Mouse (Mus musculus) limb, embryonic 14.5 days (tissue): ENCODE measurements around the gene Eddm3b. TPM values are rescaled to one million over a fixed set of nuclear protein-coding genes. Genes with fewer than 3 reads are reported as not detected.

Experiments used
- ATAC-seq: fragments of 200-750 bp; cut with Nextera tagmentation; 2 replicates; pipeline ENCODE4 v1.8.0; 2017; ENCODE audit warnings: low read depth, moderate number of reproducible peaks, moderate TSS enrichment; ENCODE audit not compliant: low FRiP score
- DNase-seq: peaks from one replicate; pipeline ENCODE4 v3.0.0-alpha.2; 2015; ENCODE audit warnings: low spot score
- H3K27ac ChIP-seq: fragments of 300-500 bp; sonication (generic); replicated peaks from 2 replicates; pipeline ENCODE4 v1.5.1; 2014; ENCODE audit warnings: low read depth, mild to moderate bottlenecking, low read length, moderate library complexity, mixed read lengths
- H3K27me3 ChIP-seq: fragments of 300-500 bp; sonication (generic); 2 replicates; pipeline ENCODE4 v1.6.1; 2014; ENCODE audit warnings: low read length, mixed read lengths; ENCODE audit not compliant: control insufficient read depth, insufficient read depth
- H3K36me3 ChIP-seq: fragments of 300-500 bp; sonication (generic); 2 replicates; pipeline ENCODE4 v1.6.1; 2014; ENCODE audit warnings: mild to moderate bottlenecking, low read length, moderate library complexity, mixed read lengths; ENCODE audit not compliant: control insufficient read depth, insufficient read depth
- H3K4me1 ChIP-seq: fragments of 300-500 bp; sonication (generic); 2 replicates; pipeline ENCODE4 v1.6.1; 2014; ENCODE audit warnings: antibody characterized with exemption, low read length, mixed read lengths; ENCODE audit not compliant: control insufficient read depth, insufficient read depth
- H3K4me2 ChIP-seq: fragments of 300-500 bp; sonication (generic); replicated peaks from 2 replicates; pipeline ENCODE4 v1.6.1; 2014; ENCODE audit warnings: low read depth, mild to moderate bottlenecking, low read length, moderate library complexity; ENCODE audit not compliant: severe bottlenecking
- H3K4me3 ChIP-seq: fragments of 300-500 bp; sonication (generic); replicated peaks from 2 replicates; pipeline ENCODE4 v1.5.1; 2014; ENCODE audit warnings: low read length
- H3K9ac ChIP-seq: fragments of 300-500 bp; sonication (generic); 2 replicates; pipeline ENCODE4 v1.6.1; 2014; ENCODE audit warnings: mild to moderate bottlenecking, low read depth, low read length, moderate library complexity; ENCODE audit not compliant: severe bottlenecking
- H3K9me3 ChIP-seq: fragments of 300-500 bp; sonication (generic); 2 replicates; pipeline ENCODE4 v1.6.1; 2016; ENCODE audit warnings: low read length; ENCODE audit not compliant: control insufficient read depth
- POLR2A ChIP-seq: fragments of 200-500 bp; IDR thresholded peaks from 2 replicates; pipeline ENCODE4 v1.8.0; 2012; ENCODE audit warnings: inconsistent platforms, mild to moderate bottlenecking, moderate library complexity, borderline replicate concordance; ENCODE audit not compliant: insufficient read depth, insufficient read length; ENCODE audit errors: extremely low read depth
- WGBS: fragments of 180-500 bp; shearing (Covaris S2); extraction: QIAGEN DNeasy Blood & Tissue Kit; methylation state at CpG from one replicate; pipeline ENCODE4 v1.1.7; 2014; 5-methylcytosine and 5-hydroxymethylcytosine counted together
- polyA plus RNA-seq, 2 experiments: library from polyadenylated mRNA; depleted of rRNA in 1 of 2; stranded (reverse) in 1 of 2; unstranded in 1 of 2; fragments of >200 nt; fragmentation: Nextera tagmentation in 1 of 2; extraction: Ambion mirVana in 1 of 2; gene quantifications; 2 replicates each; pipeline versions ENCODE4 v1.2.1 to v1.2.3; 2012 to 2014

The Eddm3b gene
- polyA plus RNA-seq, 2 experiments: 0.04 TPM; not detected in 1

DNA sequence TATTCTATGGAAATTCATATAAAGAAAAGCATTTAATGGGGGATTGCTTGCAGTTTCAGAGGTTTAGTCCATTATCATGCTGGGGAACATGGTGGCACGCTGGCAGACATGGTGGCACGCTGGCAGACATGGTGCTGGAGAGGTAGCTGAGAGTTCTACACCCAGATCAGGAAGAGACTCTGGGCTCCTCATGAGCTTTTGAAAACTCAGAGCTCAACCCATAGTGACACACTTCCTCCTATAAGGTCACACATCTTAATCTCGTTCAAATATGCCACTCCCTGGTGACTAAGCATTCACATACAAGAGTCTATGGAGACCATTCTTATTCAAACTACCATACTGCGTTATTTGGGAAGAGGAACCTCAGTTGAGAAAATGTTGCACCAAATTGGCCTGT lies 18.1 kb downstream of the Eddm3b start:
- WGBS: 92% methylated on average over 4 of the region's 4 CpGs
- TF ChIP-seq POLR2A: no peak
- no peak overlapping the region for H3K4me3 ChIP-seq

DNA sequence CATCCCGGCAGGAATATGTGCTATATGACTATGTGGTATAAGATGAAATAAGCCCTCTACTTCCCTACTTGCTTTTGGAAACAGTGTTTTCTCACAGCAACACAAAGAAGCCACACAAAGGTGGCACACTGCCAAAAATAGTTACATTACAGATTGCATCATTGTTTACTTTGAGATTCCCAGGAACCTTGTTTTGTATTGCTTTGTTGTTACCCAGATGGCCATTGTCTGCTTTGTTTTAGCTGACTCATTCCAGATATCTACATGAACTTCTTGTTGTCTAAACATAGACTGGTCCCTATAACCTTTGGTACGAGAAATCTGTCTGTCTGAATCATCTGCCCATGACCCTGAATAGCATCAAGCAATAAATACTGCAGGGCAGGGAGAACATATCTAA lies 26.1 kb downstream of the Eddm3b start:
- H3K27ac ChIP-seq: no peak overlapping the region
- H3K36me3 ChIP-seq: no peaks in the 10 kb centered on the region
- H3K4me2 ChIP-seq: no peak overlapping the region
- no peak overlapping the region for H3K4me3 ChIP-seq
- 89% methylated on average over 2 of the region's 2 CpGs for WGBS
- no peaks in the 10 kb centered on the region for H3K4me1 ChIP-seq
- no peak for ATAC-seq
- DNase-seq: no peak
- no peaks in the 10 kb centered on the region for H3K9me3 ChIP-seq
- TF ChIP-seq POLR2A: no peak
- no peak overlapping the region for H3K9ac ChIP-seq
- no peaks in the 10 kb centered on the region for H3K27me3 ChIP-seq

More for the DNA sequence above, 18.1 kb downstream of the Eddm3b start:
- no peak for ATAC-seq
- Histone ChIP-seq H3K9me3 (no peaks in the 10 kb centered on the region), H3K4me1 (no peaks in the 10 kb centered on the region), H3K27ac (no peak overlapping the region), H3K9ac (no peak overlapping the region), H3K36me3 (no peaks in the 10 kb centered on the region), H3K27me3 (no peaks in the 10 kb centered on the region), H3K4me2 (no peak overlapping the region)
- DNase-seq: no peak

DNA sequence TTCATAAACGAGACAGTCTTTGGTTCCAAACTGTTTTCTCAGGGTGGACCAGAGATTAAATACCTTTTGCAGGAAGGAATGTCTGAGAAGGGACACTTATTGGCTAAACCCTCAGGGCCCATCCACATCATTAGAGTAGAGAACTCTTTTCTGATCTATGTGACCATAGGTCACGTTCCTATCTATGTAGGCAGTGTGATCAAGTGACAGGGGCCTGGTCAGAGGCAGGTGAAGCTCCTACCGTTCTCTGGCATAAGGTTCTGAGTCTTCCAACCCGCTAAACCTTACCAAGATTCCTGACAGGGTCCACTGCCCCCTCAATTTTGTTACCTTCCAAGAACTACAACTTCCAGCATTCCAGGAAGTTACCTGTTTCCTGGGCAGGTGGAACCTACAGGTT lies 27.9 kb downstream of the Eddm3b start:
- TF ChIP-seq POLR2A: no peak
- 85% methylated on average over 4 of the region's 4 CpGs for WGBS
- DNase-seq: no peak
- Histone ChIP-seq H3K27me3 (no peaks in the 10 kb centered on the region), H3K36me3 (no peaks in the 10 kb centered on the region), H3K4me2 (no peak overlapping the region), H3K4me1 (no peaks in the 10 kb centered on the region), H3K4me3 (no peak overlapping the region), H3K27ac (no peak overlapping the region), H3K9ac (no peak overlapping the region), H3K9me3 (no peaks in the 10 kb centered on the region)
- no peak for ATAC-seq

DNA sequence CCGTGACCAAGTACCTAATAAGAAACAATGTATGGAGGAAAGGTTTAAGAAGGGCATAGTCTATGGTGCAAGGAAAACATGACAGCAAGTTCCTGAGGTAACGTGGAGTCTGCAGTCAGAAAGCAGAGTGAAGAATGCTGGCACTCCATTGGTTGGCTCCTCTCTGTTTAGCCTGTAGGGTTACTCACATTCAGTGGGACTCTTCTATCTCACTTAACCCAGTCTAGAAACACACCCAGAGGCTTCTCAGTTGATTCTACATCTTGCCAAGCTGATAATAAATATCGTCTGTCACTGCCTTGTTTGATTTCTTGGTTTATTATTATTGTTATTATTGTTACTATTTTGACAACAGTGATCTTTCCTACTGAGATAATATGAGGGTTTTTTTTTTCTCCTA lies 28.3 kb downstream of the Eddm3b start:
- Histone ChIP-seq H3K36me3 (no peaks in the 10 kb centered on the region), H3K9ac (no peak overlapping the region), H3K9me3 (no peaks in the 10 kb centered on the region), H3K27ac (no peak overlapping the region), H3K4me1 (no peaks in the 10 kb centered on the region), H3K4me3 (no peak overlapping the region), H3K4me2 (no peak overlapping the region), H3K27me3 (no peaks in the 10 kb centered on the region)
- no peak for TF ChIP-seq POLR2A
- WGBS: 82% methylated on average over 3 of the region's 3 CpGs
- no peak for DNase-seq
- ATAC-seq: no peak

DNA sequence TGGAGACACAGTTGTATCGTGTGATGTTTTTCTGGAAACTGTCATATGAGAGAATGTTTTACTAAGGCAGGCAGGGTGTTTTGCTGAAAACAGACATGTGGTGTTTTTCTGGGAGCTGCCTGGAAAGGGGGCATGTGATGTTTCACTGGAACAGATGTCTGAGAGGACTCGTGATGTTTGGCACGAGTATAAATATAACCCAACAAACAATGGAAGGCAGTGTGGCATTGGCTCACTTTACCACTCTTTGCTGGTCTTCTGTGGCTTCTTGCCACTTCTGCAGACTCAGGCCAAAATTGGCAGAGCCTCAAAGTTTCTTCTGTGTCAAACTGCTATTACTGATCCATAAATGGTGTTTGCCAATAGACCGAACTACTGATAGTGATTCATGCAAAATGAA lies 29.1 kb downstream of the Eddm3b start:
- no peak for TF ChIP-seq POLR2A
- no peak overlapping the region for H3K9ac ChIP-seq
- H3K27me3 ChIP-seq: no peaks in the 10 kb centered on the region
- no peaks in the 10 kb centered on the region for H3K4me1 ChIP-seq
- ATAC-seq: no peak
- H3K4me2 ChIP-seq: no peak overlapping the region
- WGBS: 70% methylated on average over 4 of the region's 4 CpGs
- no peaks in the 10 kb centered on the region for H3K36me3 ChIP-seq
- no peak for DNase-seq
- H3K27ac ChIP-seq: no peak overlapping the region
- no peak overlapping the region for H3K4me3 ChIP-seq
- H3K9me3 ChIP-seq: no peaks in the 10 kb centered on the region

DNA sequence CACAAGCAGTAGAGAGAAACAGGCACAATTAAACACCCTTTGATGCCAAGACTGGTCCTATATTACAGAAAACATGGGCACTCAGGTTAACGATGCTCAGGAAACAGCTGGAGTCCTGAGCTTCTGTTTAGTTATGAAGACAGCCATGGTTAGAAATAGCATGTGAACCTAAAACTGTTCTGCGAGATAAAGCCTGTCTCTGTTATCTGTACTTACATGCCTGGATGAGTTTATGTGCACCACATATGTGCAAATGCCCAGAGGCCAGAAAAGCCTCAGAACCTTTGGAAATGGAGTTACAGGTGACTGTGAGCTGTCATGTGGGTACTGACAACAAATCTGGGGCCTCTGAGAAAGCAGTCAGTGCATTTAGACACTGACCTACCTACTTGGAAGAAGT lies 29.7 kb downstream of the Eddm3b start:
- H3K9me3 ChIP-seq: no peaks in the 10 kb centered on the region
- no peak overlapping the region for H3K4me2 ChIP-seq
- 64% methylated on average over 2 of the region's 2 CpGs for WGBS
- no peak overlapping the region for H3K4me3 ChIP-seq
- no peak for TF ChIP-seq POLR2A
- ATAC-seq (no peak), DNase-seq (no peak)
- no peaks in the 10 kb centered on the region for H3K36me3 ChIP-seq
- H3K9ac ChIP-seq: no peak overlapping the region
- H3K27me3 ChIP-seq: no peaks in the 10 kb centered on the region
- H3K4me1 ChIP-seq: no peaks in the 10 kb centered on the region
- H3K27ac ChIP-seq: no peak overlapping the region
